Mouse (Mus musculus): ENCODE measurements around the gene Zfp423.
A peak's percentile ranks its signal among the peaks of the same experiment; 100 is the strongest.

- no peak for TF ChIP-seq CTCF (IDR thresholded peaks at IDR 0.05)
- 0 out of 2 replicates have a peak, but pooled peaks have one; percentile 37 for TF ChIP-seq EP300 (IDR thresholded peaks at IDR 0.05)
These were observed 43.6 kb downstream of the Zfp423 start for GRCm38 (mm10) chr8:87915763-87916162.

All from lung, postnatal 0 days (tissue).